25 mouse cellular contexts compared by ENCODE assay signal in the genomic region with DNA sequence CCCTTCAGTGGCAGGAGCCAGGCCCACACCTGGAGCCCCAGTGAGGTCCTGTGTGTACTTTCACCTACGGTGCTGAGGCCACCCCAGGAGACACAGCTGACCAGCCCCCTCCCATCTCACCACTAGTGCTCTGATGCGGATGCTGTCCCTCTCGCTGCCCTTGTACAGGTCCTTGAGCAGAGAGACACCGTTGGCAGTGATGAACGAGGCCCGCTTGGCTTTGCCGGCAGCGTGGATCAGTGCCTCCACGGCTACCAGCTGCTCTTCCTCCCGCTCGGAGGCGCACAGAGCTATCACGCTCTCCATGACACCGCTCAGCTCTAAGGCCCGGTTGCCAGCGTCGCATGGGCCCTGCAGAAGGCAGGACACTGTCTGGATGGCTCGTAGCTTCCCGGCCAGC. TPM values are rescaled to one million over a fixed set of nuclear protein-coding genes. Genes with fewer than 3 reads are reported as not detected.
DNase-seq lines count a peak whose midpoint lies in the region; ATAC-seq and TF ChIP-seq lines count a peak whose summit lies in the region.
"Had no signal": no experiment of that assay in that cellular context is flagged by ENCODE, and none has a peak within 500 bp of the region (broad histone marks: within the 10 kb centered on the region; RNA-seq: fewer than 3 reads in every experiment).

No protein-coding gene starts in this region.

- peaks cover 34% of the 10 kb centered on the region for H3K4me1 ChIP-seq in cerebellum, adult 2 months (ENCODE audit: control insufficient read depth, insufficient read depth, low read length)
- H3K4me1 ChIP-seq in heart, embryonic 11.5 days (ENCODE audit: control insufficient read depth, insufficient read depth, low read length): no peaks in the 10 kb centered on the region
- H3K4me1 ChIP-seq in liver, embryonic 11.5 days (replicated peaks; ENCODE audit: control insufficient read depth, insufficient read depth, low read length): no peaks in the 10 kb centered on the region
- H3K4me1 ChIP-seq: forebrain, embryonic 10.5 days; forebrain, embryonic 13.5 days; heart, embryonic 12.5 days; heart, embryonic 15.5 days; hindbrain, embryonic 10.5 days; intestine, embryonic 15.5 days had no signal

- H3K9ac ChIP-seq in heart, embryonic 11.5 days (ENCODE audit: low read depth, low read length): no peak overlapping the region
- H3K9ac ChIP-seq in liver, embryonic 11.5 days (ENCODE audit: low read depth, low read length): no peak overlapping the region
- H3K9ac ChIP-seq: forebrain, embryonic 13.5 days; heart, embryonic 12.5 days; heart, embryonic 15.5 days; hindbrain, embryonic 13.5 days; intestine, embryonic 15.5 days had no signal

- H3K4me2 ChIP-seq in heart, embryonic 11.5 days: no peak overlapping the region
- H3K4me2 ChIP-seq in liver, embryonic 11.5 days: no peak overlapping the region
- H3K4me2 ChIP-seq: forebrain, embryonic 13.5 days; heart, embryonic 12.5 days; heart, embryonic 15.5 days; hindbrain, embryonic 13.5 days; intestine, embryonic 15.5 days had no signal

- H3K27me3 ChIP-seq in cerebellum, adult 2 months (ENCODE audit: control insufficient read depth, insufficient read depth, low read length): no peaks in the 10 kb centered on the region
- no peaks in the 10 kb centered on the region for H3K27me3 ChIP-seq in heart, embryonic 11.5 days (ENCODE audit: control insufficient read depth, insufficient read depth, low read length)
- H3K27me3 ChIP-seq in liver, embryonic 11.5 days (replicated peaks; ENCODE audit: control insufficient read depth, insufficient read depth, low read length): no peaks in the 10 kb centered on the region
- H3K27me3 ChIP-seq: forebrain, embryonic 13.5 days; heart, embryonic 12.5 days; heart, embryonic 15.5 days; hindbrain, embryonic 13.5 days; intestine, embryonic 15.5 days had no signal

- TF ChIP-seq POLR2A in cerebellum, adult 2 months (IDR thresholded peaks at IDR 0.05; ENCODE audit: borderline replicate concordance, insufficient read depth, low read length): no peak

- no peak for TF ChIP-seq CTCF in cerebellum, adult 2 months (IDR thresholded peaks at IDR 0.05; ENCODE audit: borderline replicate concordance, insufficient read depth, low read depth, low read length)

- no peak overlapping the region for H3K4me3 ChIP-seq in cerebellum, adult 2 months (replicated peaks; ENCODE audit: insufficient read depth, low read depth, low read length)
- no peak overlapping the region for H3K4me3 ChIP-seq in heart, embryonic 11.5 days (ENCODE audit: low read depth, low read length)
- no peak overlapping the region for H3K4me3 ChIP-seq in liver, embryonic 11.5 days (ENCODE audit: low read depth, low read length)
- H3K4me3 ChIP-seq: forebrain, embryonic 10.5 days; forebrain, embryonic 13.5 days; heart, embryonic 12.5 days; heart, embryonic 15.5 days; hindbrain, embryonic 10.5 days; hindbrain, embryonic 13.5 days; intestine, embryonic 15.5 days had no signal

- H3K36me3 ChIP-seq in heart, embryonic 11.5 days (ENCODE audit: control insufficient read depth, insufficient read depth, low read length): peaks cover 62% of the 10 kb centered on the region
- H3K36me3 ChIP-seq in liver, embryonic 11.5 days (ENCODE audit: control insufficient read depth, insufficient read depth, low read length): peaks cover 67% of the 10 kb centered on the region

- no peak for ATAC-seq in heart, embryonic 11.5 days (replicated peaks; ENCODE audit: insufficient number of reproducible peaks, low FRiP score, low TSS enrichment)
- no peak for ATAC-seq in liver, embryonic 11.5 days (replicated peaks; ENCODE audit: low FRiP score)
- ATAC-seq: forebrain, embryonic 13.5 days; forebrain, embryonic 16.5 days; hindbrain, embryonic 16.5 days; intestine, embryonic 15.5 days had no signal

- H3K27ac ChIP-seq in cerebellum, adult 2 months (ENCODE audit: insufficient read depth, low read length): no peak overlapping the region
- H3K27ac ChIP-seq in heart, embryonic 11.5 days (ENCODE audit: low read depth, low read length): no peak overlapping the region
- H3K27ac ChIP-seq in liver, embryonic 11.5 days (ENCODE audit: low read depth, low read length): no peak overlapping the region
- H3K27ac ChIP-seq: forebrain, embryonic 10.5 days; forebrain, embryonic 13.5 days; heart, embryonic 15.5 days; hindbrain, embryonic 10.5 days; hindbrain, embryonic 13.5 days; intestine, embryonic 15.5 days had no signal

- no peaks in the 10 kb centered on the region for H3K9me3 ChIP-seq in heart, embryonic 11.5 days (replicated peaks; ENCODE audit: control insufficient read depth, low read length)
- peaks cover 3% of the 10 kb centered on the region; the same call in 1 of the 2 replicates for H3K9me3 ChIP-seq in liver, embryonic 11.5 days (ENCODE audit: control insufficient read depth, low read length)
- H3K9me3 ChIP-seq: forebrain, embryonic 13.5 days; heart, embryonic 15.5 days; hindbrain, embryonic 13.5 days; intestine, embryonic 15.5 days had no signal

- DNase-seq in adrenal gland, adult (ENCODE audit: inconsistent age in 2 of 2, low spot score in 1 of 2): peak; percentile 56 to 76
- DNase-seq in adrenal gland, postnatal 4 days (ENCODE audit: low spot score in 2 of 2): no peak
- DNase-seq in cerebellum, adult 11 months: peak; percentile 20
- DNase-seq in cerebellum, adult 2 months: no peak
- DNase-seq in heart, adult 11 months: peak; percentile 88
- peak; percentile 60 for DNase-seq in adrenal gland, postnatal 10 days
- no peak for DNase-seq in liver, embryonic 11.5 days (ENCODE audit: low spot score)
- DNase-seq: cerebellum, adult 11-12 months; cerebellum, postnatal 10 days; gastrocnemius, postnatal 10 days; gastrocnemius, postnatal 36 days; heart, postnatal 10 days; heart, postnatal 36 days; kidney, adult 11 months; kidney, adult 8-10 months had no signal

- WGBS in cerebellum, adult 2 months: 60% methylated on average over 19 of the region's 19 CpGs
- 92% methylated on average over 19 of the region's 19 CpGs for WGBS in heart, embryonic 11.5 days (ENCODE audit: insufficient replicate concordance)
- WGBS in liver, embryonic 11.5 days: 96% methylated on average over 19 of the region's 19 CpGs

RNA-seq across cellular contexts. Expression of gene Rccd1, which starts 7.2 kb away (rescaled TPM):
- total RNA-seq in adrenal gland, postnatal 4 days (2021): 10 to 100 TPM; 15.8 to 20.5 TPM
- 19.4 and 21.4 TPM in 2 replicates for polyA plus RNA-seq in cerebellum, adult 2 months (2012; rRNA removed)
- 8.9 and 9.0 TPM in 2 replicates for polyA plus RNA-seq in heart, embryonic 11.5 days (2014; fragmentation: Nextera tagmentation; extraction: Ambion mirVana)
- total RNA-seq in adrenal gland, postnatal 10 days (2021): 10 to 100 TPM in 1 of 2 experiments, 1 to 10 TPM in 1; 8.4 to 13.8 TPM
- 10.7 and 11.4 TPM in 2 replicates for polyA plus RNA-seq in liver, embryonic 11.5 days (2014; fragmentation: Nextera tagmentation; extraction: Ambion mirVana)

RNA-seq across cellular contexts. Expression of gene Unc45a, which starts 9.4 kb away (rescaled TPM):
- total RNA-seq in adrenal gland, postnatal 4 days (2021): 10 to 100 TPM; 43.6 to 53.5 TPM
- 81.8 and 97.8 TPM in 2 replicates for polyA plus RNA-seq in cerebellum, adult 2 months (2012; rRNA removed)
- polyA plus RNA-seq in heart, embryonic 11.5 days (2014; fragmentation: Nextera tagmentation; extraction: Ambion mirVana): 11.3 and 15.6 TPM in 2 replicates
- total RNA-seq in adrenal gland, postnatal 10 days (2021): 10 to 100 TPM; 40.8 to 44.6 TPM
- 23.7 and 24.0 TPM in 2 replicates for polyA plus RNA-seq in liver, embryonic 11.5 days (2014; fragmentation: Nextera tagmentation; extraction: Ambion mirVana)

RNA-seq across cellular contexts. Expression of gene Hddc3, which starts 11.5 kb away (rescaled TPM):
- 10 to 100 TPM; 41.8 to 42.4 TPM for total RNA-seq in adrenal gland, postnatal 4 days (2021)
- polyA plus RNA-seq in cerebellum, adult 2 months (2012; rRNA removed): 57.7 and 61.0 TPM in 2 replicates
- polyA plus RNA-seq in heart, embryonic 11.5 days (2014; fragmentation: Nextera tagmentation; extraction: Ambion mirVana): 13.3 and 15.7 TPM in 2 replicates
- 10 to 100 TPM; 45.3 to 54.8 TPM for total RNA-seq in adrenal gland, postnatal 10 days (2021)
- polyA plus RNA-seq in liver, embryonic 11.5 days (2014; fragmentation: Nextera tagmentation; extraction: Ambion mirVana): 9.7 and 10.5 TPM in 2 replicates

RNA-seq across cellular contexts. Expression of gene Prc1, which starts 37.2 kb away (rescaled TPM):
- total RNA-seq in adrenal gland, postnatal 4 days (2021): 10 to 100 TPM; 54.3 to 63.7 TPM
- 1.0 and 1.2 TPM in 2 replicates for polyA plus RNA-seq in cerebellum, adult 2 months (2012; rRNA removed)
- 148 and 156 TPM in 2 replicates for polyA plus RNA-seq in heart, embryonic 11.5 days (2014; fragmentation: Nextera tagmentation; extraction: Ambion mirVana)
- total RNA-seq in adrenal gland, postnatal 10 days (2021): 10 to 100 TPM; 38.9 to 43.4 TPM
- polyA plus RNA-seq in liver, embryonic 11.5 days (2014; fragmentation: Nextera tagmentation; extraction: Ambion mirVana): 148 and 178 TPM in 2 replicates

RNA-seq across cellular contexts. Expression of gene Man2a2, which starts 39.7 kb away (rescaled TPM):
- 100 to 1,000 TPM; 106 to 111 TPM for total RNA-seq in adrenal gland, postnatal 4 days (2021)
- polyA plus RNA-seq in cerebellum, adult 2 months (2012; rRNA removed): 167 and 188 TPM in 2 replicates
- polyA plus RNA-seq in heart, embryonic 11.5 days (2014; fragmentation: Nextera tagmentation; extraction: Ambion mirVana): 12.3 and 12.7 TPM in 2 replicates
- total RNA-seq in adrenal gland, postnatal 10 days (2021): 10 to 100 TPM; 56.2 to 93.5 TPM
- 9.4 and 12.4 TPM in 2 replicates for polyA plus RNA-seq in liver, embryonic 11.5 days (2014; fragmentation: Nextera tagmentation; extraction: Ambion mirVana)

Comparison
In these comparisons a context has a peak if more than half of its experiments do, and no peak if none do; other contexts are left out.
1. DNase-seq: peak in adrenal gland, adult (2 of 2), cerebellum, adult 11 months (single experiment), heart, adult 11 months (single experiment) and adrenal gland, postnatal 10 days (single experiment); none in adrenal gland, postnatal 4 days (0 of 2), cerebellum, adult 2 months (0 of 2) and liver, embryonic 11.5 days (single experiment).